Mouse (Mus musculus) E14TG2a.4 (cell line): Measurements from ENCODE around the gene Magi1.
A peak's percentile ranks its signal among the peaks of the same experiment; 100 is the strongest.

Experiments
- H3K27me3 ChIP-seq: 2 replicates; pipeline ENCODE4 v1.6.1; 2014; ENCODE audit warnings: low read length, control low read depth; ENCODE audit not compliant: insufficient read depth
- H3K36me3 ChIP-seq: 2 replicates; pipeline ENCODE4 v1.6.1; 2014; ENCODE audit warnings: low read length, control low read depth; ENCODE audit not compliant: insufficient read depth
- H3K4me1 ChIP-seq: replicated peaks from 2 replicates; pipeline ENCODE4 v1.6.1; 2014; ENCODE audit warnings: low read depth, low read length, control low read depth
- H3K4me3 ChIP-seq: replicated peaks from 2 replicates; pipeline ENCODE4 v1.5.1; 2014; ENCODE audit warnings: mild to moderate bottlenecking, low read length
- H3K9me3 ChIP-seq: 2 replicates; pipeline ENCODE4 v1.6.1; 2014; ENCODE audit warnings: low read length, control low read depth
- CTCF ChIP-seq: conservative IDR thresholded peaks from 2 replicates; pipeline ENCODE4 v1.5.1; 2014; ENCODE audit warnings: low read length
- NANOG ChIP-seq: IDR thresholded peaks from 2 replicates; pipeline ENCODE4 v1.6.1; 2014; ENCODE audit warnings: borderline replicate concordance, low read length, mixed read lengths
- POU5F1 ChIP-seq: IDR thresholded peaks from 2 replicates; pipeline ENCODE4 v1.6.1; 2014; ENCODE audit warnings: low read length, borderline replicate concordance

Gene Magi1

DNA sequence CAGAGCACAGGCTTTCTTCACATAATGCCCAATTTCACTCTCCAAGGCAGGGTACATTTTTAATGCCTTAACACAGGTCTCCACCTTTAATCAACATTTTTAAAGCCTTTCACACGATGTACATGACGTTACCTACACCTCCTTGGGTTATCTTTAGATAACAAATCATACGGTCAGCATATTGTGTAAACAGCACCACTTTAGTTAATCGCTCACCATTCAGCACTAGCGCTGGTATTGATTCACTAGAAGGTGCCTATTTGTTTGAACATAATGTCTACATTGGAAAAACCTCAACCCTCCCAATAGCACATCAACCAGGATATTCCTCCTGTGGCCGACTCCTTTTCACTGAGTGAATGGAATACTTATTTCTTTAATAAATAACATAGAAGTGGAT, 455.5 kb downstream of the Magi1 start:
- no peaks in the 10 kb centered on the region for H3K36me3 ChIP-seq
- no peak overlapping the region for H3K4me3 ChIP-seq
- TF ChIP-seq POU5F1 (no peak), CTCF (no peak), NANOG (no peak)
- H3K4me1 ChIP-seq: peaks cover 18% of the 10 kb centered on the region
- H3K9me3 ChIP-seq: no peaks in the 10 kb centered on the region
- H3K27me3 ChIP-seq: no peaks in the 10 kb centered on the region

GRCm38 (mm10) chr6:93826875-93827274, 456.8 kb downstream of the Magi1 start:
- Histone ChIP-seq H3K9me3 (no peaks in the 10 kb centered on the region), H3K36me3 (no peaks in the 10 kb centered on the region), H3K4me1 (peaks cover 29% of the 10 kb centered on the region), H3K4me3 (no peak overlapping the region), H3K27me3 (no peaks in the 10 kb centered on the region)
- TF ChIP-seq POU5F1 (no peak), NANOG (no peak), CTCF (no peak)

DNA sequence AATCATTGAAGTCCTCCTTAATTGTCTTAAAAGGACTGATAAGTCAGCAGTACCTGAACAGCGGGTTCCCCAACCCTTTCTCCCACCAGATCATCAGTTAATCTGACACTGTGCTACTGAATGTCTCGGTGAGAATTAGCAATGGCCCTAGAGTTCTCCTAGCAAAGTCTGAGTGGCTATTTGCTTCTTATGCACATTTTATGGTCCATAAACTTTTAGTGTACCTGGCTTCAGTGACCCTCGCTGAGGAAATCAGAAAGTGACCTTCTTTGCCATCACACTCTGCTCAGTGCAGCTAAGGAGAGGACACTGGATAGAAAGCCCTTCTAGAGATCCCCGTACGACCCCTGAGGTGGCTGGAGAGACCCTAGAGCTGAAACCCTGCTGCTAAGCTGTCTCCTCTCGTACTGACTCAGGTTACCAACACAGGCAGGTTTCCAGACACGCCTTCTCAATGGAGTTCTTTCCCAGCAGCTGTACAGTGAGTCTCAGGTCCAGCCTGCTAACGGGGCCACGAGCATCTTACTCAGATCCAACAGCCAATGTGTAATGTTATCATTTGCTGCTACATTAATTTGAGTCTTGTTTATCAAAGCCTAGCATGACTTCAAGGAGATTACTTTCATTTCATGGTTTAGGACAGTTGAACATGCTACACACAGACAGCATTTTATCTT, 461.4 kb downstream of the Magi1 start:
- no peaks in the 10 kb centered on the region for H3K9me3 ChIP-seq
- no peaks in the 10 kb centered on the region for H3K27me3 ChIP-seq
- H3K36me3 ChIP-seq: no peaks in the 10 kb centered on the region
- TF ChIP-seq CTCF: no peak
- no peak for TF ChIP-seq POU5F1
- TF ChIP-seq NANOG: no peak
- H3K4me3 ChIP-seq: no peak overlapping the region
- peaks cover 39% of the 10 kb centered on the region for H3K4me1 ChIP-seq

- TF ChIP-seq POU5F1: no peak
- no peak for TF ChIP-seq CTCF
- no peak for TF ChIP-seq NANOG
- Histone ChIP-seq H3K9me3 (no peaks in the 10 kb centered on the region), H3K4me3 (no peak overlapping the region), H3K27me3 (no peaks in the 10 kb centered on the region), H3K4me1 (peaks cover 39% of the 10 kb centered on the region), H3K36me3 (no peaks in the 10 kb centered on the region)
These were observed 462.2 kb downstream of the Magi1 start for GRCm38 (mm10) chr6:93821512-93821911.

DNA sequence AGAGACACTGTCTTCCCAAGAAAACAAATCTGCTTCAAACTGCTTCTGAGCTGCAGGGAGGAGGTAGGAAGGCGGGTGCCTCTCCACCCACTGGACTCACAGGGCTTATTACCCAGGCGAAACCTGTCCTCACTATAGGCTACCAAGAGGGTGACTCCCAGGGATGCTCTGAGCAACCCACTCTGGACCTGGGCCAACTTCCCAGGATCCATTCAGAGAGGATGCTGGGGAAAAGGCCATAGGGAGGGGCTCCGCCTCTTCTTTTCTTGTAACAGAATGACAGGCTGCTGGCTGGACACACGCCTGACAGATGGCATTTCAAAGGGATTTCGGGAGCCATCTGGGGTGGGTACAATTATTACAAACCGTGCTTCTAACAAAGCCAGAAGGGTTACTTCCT, 463.8 kb downstream of the Magi1 start:
- no peaks in the 10 kb centered on the region for H3K36me3 ChIP-seq
- H3K27me3 ChIP-seq: no peaks in the 10 kb centered on the region
- TF ChIP-seq POU5F1 (no peak), NANOG (no peak), CTCF (no peak)
- H3K4me1 ChIP-seq: peaks cover 39% of the 10 kb centered on the region
- no peaks in the 10 kb centered on the region for H3K9me3 ChIP-seq
- no peak overlapping the region for H3K4me3 ChIP-seq

DNA sequence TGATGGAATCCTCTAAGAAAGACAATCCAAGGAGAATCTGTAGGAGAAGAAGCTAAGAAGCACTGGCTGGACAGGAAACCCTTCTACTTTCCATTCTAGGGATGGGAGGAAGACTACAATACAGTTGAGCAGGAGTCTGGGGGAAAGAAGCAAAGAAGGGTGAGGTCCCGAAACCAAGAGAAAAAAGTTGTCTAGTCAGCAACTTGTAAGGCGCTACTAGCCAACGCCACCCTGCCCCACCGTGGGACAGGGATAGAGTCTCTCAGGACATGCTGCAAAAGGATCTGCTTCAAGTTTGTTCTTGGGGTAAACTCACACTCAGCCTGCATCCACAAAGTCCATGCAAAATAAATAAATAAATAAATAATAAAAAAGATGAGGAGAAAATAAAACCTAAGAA, 464.4 kb downstream of the Magi1 start:
- no peak overlapping the region for H3K4me3 ChIP-seq
- H3K9me3 ChIP-seq: no peaks in the 10 kb centered on the region
- no peaks in the 10 kb centered on the region for H3K27me3 ChIP-seq
- TF ChIP-seq NANOG (no peak), POU5F1 (no peak), CTCF (no peak)
- peaks cover 39% of the 10 kb centered on the region for H3K4me1 ChIP-seq
- no peaks in the 10 kb centered on the region for H3K36me3 ChIP-seq

DNA sequence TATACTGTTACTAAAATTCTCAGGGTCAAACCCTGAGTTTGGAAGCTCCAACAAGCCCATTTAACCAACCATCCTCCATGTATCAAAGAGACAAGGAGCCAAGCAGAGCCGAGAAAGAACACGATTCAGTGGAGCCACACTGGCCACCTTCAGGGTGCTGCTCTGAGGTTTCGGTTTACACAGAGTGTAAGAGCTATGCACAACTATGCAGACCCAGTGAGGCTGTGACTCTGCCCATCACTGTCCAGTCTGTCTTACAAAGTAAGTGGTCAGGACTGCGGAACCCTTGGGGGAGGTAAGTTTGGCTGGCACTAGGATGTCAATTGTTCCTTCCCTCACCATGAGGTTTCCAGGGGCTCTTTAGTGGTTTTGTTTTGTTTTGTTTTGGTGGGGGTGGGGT, 465.2 kb downstream of the Magi1 start:
- no peaks in the 10 kb centered on the region; the same call in 1 of the 2 replicates for H3K36me3 ChIP-seq
- H3K27me3 ChIP-seq: no peaks in the 10 kb centered on the region
- peaks cover 39% of the 10 kb centered on the region for H3K4me1 ChIP-seq
- TF ChIP-seq POU5F1 (no peak), CTCF (no peak), NANOG (no peak)
- no peaks in the 10 kb centered on the region for H3K9me3 ChIP-seq
- H3K4me3 ChIP-seq: 0 out of 2 replicates have a peak overlapping the region, but pooled peaks have one; percentile 1

- H3K4me3 ChIP-seq: no peak overlapping the region
These were observed 478.2 kb downstream of the Magi1 start for GRCm38 (mm10) chr6:93805407-93805936.

DNA sequence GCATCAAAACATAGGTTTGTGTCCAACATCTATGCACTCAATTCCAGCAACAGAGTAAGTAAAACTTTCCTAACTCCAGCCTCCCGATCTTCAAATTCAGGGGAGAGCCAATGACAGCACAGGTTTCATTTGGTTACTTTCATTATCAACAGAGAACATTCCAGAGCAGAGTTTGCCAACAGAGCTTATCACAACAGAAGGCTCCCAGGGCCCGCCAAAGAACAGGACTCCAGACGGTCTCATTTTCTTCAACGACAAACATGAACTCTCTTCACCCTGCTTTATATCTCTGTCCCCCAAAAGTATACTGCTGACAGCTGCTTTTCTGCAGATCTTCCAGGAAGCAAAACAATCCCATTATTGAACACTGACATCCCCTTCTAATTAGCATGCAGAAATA, 481.3 kb downstream of the Magi1 start:
- 0 out of 2 replicates have a peak, but pooled peaks cover 6% of the 10 kb centered on the region for H3K4me1 ChIP-seq
- H3K4me3 ChIP-seq: no peak overlapping the region
- H3K9me3 ChIP-seq: peaks cover 12% of the 10 kb centered on the region
- H3K36me3 ChIP-seq: no peaks in the 10 kb centered on the region
- H3K27me3 ChIP-seq: no peaks in the 10 kb centered on the region
- no peak for TF ChIP-seq POU5F1
- no peak for TF ChIP-seq NANOG
- TF ChIP-seq CTCF: no peak

More at GRCm38 (mm10) chr6:93805407-93805936, 478.2 kb downstream of the Magi1 start:
- Histone ChIP-seq H3K4me1 (0 out of 2 replicates have a peak, but pooled peaks cover 6% of the 10 kb centered on the region), H3K27me3 (no peaks in the 10 kb centered on the region), H3K9me3 (peaks cover 2% of the 10 kb centered on the region), H3K36me3 (no peaks in the 10 kb centered on the region)
- TF ChIP-seq POU5F1: no peak
- no peak for TF ChIP-seq CTCF
- TF ChIP-seq NANOG: no peak
